Mouse (Mus musculus): ENCODE results near the gene Erg. TPM values are rescaled to one million over a fixed set of nuclear protein-coding genes. Genes with fewer than 3 reads are reported as not detected.
A peak's percentile ranks its signal among the peaks of the same experiment; 100 is the strongest.

Erg gene
- total RNA-seq, 2 experiments from 2014 or later, result 6.8 to 9.2 TPM

DNA sequence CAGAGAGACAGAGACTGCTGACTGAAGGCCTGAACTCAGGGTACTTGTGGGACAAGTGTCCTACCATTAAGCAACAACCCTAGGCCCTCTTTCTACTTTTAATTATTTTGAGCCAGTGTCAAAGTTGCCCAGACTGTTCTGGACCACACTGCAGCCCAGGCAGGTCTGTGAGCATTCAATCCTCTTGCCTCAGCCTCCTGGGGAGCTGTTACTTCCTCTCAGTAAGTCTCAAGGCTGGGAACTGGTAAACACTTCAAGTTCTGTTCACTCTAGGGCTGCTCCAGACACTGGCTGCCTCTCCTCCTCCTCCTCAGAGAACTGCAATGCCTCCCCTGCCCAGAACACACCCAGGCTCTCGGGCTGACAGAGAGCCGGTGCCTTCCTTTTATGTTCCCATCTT is 140.0 kb downstream of the Erg start:
- DNase-seq (ENCODE audit: low spot score), result no peak

- DNase-seq (ENCODE audit: low spot score), result no peak
Measured at GRCm38 (mm10) chr16:95442023-95442422, 144.4 kb downstream of the Erg start.

- DNase-seq (ENCODE audit: low spot score), result no peak
Measured at GRCm38 (mm10) chr16:95441179-95441578, 145.2 kb downstream of the Erg start.

DNA sequence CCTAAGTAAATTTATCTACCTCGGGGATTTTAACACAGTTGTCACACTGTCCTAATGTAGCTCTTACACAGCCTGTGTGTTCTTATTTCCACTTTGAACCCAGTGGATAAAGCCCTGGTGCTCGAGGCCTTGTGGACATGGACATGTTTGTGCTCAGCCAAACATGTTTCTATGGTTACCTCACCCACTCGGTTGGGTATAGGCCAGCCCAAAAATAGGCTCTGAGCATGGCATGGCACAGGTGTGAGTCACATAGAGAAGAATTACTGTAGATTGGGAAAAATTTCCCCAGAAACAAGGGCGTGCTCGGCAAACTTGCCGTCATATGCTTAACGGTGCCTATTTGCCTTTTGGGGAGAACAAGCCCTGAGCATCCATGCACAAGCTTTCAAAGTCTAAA is 146.1 kb downstream of the Erg start:
- DNase-seq (ENCODE audit: low spot score), result no peak

DNA sequence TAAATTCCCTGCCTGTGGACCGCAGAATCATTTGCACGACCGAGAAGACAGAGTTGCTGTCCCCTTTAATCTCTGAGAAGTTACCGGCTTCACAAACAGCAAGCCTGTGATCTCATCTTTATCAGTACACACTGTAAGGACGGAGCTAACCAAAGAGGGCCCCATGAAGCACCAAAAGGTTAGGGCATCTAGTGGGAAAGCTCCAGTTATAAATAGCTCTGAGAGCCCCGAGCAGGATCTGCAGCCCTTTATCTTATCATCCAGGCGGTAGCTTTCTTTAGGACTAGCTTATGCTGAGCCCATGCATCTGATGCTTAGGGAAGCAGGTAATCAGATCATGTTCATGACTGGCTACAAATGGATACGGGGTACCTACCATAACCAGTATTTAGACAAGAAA is 146.6 kb downstream of the Erg start:
- no peak for DNase-seq (ENCODE audit: low spot score)

GRCm38 (mm10) chr16:95438848-95439540 is 147.4 kb downstream of the Erg start:
- DNase-seq (ENCODE audit: low spot score), result peak; percentile 38

- DNase-seq (ENCODE audit: low spot score), result no peak
Measured at GRCm38 (mm10) chr16:95436611-95437010, 149.8 kb downstream of the Erg start.

DNA sequence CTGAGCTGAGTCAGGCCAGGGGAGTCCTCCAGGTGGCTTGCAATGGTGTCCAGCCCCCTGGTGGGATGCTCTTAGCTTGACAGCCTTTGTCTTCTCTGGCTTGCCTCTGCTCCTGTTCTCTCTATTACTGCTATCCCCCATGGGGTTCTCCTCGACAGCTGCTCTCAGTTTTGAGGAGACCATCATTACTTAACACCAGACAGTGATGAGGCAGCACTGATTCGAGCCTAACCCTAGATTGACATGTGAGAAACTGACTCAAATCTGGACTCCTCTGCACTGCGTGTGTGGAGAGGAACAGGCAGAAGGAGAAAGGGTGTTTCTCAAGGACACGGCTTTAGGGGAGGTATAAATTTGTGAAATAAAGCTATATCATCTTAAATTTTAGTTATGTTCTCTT is 150.3 kb downstream of the Erg start:
- no peak for DNase-seq (ENCODE audit: low spot score)

DNA sequence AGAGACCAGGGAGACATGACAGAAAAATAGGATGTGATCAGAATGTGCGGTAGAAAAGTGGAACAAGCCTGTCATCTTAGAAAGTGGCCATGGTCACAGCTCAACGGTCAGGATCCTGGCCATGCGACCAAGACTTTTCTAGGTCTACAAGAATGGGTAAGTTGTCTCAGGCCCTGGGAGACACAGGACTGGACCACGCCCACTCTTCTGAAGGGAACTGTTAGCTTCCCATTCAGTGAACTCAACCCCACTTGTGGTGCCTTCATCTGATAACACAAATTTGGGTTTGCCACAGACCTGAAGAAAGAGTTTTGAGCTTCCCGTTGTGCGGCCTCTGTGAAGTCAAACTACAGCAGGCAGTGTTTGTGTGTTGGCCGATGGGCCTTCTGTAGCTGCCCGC is 152.0 kb downstream of the Erg start:
- DNase-seq (ENCODE audit: low spot score), result no peak

DNA sequence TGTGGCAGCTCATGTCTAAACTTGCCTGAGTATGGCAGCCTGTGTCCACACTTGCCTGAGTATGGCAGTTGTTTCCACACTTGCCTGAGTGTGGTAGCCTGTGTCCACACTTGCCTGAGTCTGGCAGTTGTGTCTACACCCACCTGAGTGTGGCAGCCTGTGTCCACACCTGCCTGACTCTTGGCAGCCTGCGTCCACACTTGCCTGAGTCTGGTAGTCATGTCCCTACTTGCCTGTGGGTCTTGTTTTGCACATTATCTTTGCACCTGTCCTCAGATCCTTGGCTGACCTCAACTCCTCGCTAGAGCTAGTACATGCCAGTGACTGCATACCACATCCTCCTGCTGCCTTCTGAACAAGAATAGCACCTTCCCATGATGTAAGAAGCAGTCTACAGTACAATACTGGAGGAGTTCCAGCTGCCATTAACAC is 153.8 kb downstream of the Erg start:
- peak; percentile 21 for DNase-seq (ENCODE audit: low spot score)

GRCm38 (mm10) chr16:95429851-95430250 is 156.5 kb downstream of the Erg start:
- no peak for DNase-seq (ENCODE audit: low spot score)

- no peak for DNase-seq (ENCODE audit: low spot score)
Measured at GRCm38 (mm10) chr16:95428239-95428638, 158.2 kb downstream of the Erg start.

GRCm38 (mm10) chr16:95427512-95427911 is 158.9 kb downstream of the Erg start:
- no peak for DNase-seq (ENCODE audit: low spot score)

DNA sequence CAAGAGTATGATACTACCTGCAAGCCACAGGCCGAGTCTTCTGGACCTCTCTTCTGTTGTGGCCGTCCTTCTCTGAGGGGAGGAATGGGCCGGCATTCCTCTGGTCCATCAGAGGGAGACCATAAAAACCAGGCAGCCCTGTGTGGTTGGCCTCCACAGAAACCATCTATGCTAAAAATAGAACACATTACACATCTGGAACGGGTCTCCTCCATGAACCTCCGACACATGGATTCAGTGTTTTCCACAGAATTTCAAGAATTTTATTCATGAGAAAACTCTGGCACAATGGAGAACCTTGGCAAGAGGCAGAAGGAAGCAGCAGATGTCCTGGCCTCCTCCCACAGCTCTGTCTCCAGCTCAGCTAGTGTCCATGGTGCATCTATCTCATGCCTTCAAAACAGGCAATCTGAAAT is 163.7 kb downstream of the Erg start:
- no peak for DNase-seq (ENCODE audit: low spot score)

- no peak for DNase-seq (ENCODE audit: low spot score)
Measured at GRCm38 (mm10) chr16:95421235-95421886, 165.0 kb downstream of the Erg start.

DNA sequence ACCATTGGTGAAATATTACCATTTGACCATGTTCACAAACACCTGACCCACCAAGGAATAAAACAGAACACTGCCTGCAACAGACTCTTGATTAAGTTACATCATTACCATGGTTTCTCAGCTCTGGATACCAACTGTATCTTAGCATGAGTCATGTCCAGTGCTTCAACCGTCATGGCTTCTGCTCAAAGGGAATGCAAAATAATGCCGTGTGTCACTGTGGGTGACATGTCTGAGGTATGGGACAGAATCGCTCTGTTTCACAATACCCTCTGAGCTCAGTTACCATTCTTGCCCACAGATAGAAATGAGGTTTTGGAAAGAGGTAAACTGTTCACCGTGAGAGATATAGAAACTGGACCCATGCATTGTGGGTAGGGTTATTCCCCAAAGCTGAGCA is 170.5 kb downstream of the Erg start:
- no peak for DNase-seq (ENCODE audit: low spot score)

DNA sequence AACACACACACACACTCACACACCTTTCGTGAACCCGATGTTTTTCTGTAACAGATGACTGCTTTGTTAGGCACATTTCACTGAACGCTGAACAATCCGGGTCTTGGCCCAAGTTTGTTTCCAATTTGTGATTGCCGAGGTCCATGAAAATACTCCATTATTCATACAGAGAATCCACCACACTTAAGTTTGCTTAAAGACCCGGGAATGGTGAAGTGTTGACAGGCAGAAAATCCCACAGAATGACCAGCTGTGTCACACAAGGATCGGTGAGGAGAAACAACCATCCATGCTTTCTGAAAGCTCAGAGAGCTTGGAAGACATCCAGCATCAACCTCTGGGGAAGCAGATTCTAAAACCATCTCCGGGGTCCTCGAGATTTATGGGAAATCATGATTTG is 171.0 kb downstream of the Erg start:
- no peak for DNase-seq (ENCODE audit: low spot score)

DNA sequence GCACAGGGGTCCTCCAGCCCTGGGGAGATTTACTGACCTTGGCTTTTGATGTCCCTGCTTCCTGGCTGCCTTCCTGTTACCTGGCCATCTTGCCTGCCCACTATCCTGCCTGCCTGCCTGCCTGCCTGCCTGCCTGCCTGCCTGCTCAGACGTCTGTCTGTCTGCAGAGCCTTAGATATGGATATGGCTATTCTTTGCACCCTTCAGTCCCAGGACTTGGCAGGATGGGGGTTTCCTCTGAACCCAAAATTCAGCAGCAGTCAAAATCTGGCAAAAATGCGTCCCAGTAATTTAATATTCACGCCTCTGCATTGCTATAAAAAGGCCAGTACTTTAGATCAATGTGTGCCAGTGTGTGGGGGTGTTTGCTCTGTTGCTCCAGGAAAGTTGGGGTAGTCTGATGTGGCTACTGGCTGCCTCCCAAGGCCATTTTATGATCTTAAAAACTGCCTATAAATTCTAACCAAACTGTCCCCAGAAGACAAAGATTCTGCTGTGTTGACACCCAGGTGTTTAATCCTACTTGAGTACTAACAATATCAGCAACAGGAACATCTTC is 172.9 kb downstream of the Erg start:
- no peak for DNase-seq (ENCODE audit: low spot score)

GRCm38 (mm10) chr16:95408096-95408495 is 178.3 kb downstream of the Erg start:
- DNase-seq (ENCODE audit: low spot score), result no peak

- peak; percentile 15 for DNase-seq (ENCODE audit: low spot score)
Measured at GRCm38 (mm10) chr16:95405496-95405895, 180.9 kb downstream of the Erg start.

DNA sequence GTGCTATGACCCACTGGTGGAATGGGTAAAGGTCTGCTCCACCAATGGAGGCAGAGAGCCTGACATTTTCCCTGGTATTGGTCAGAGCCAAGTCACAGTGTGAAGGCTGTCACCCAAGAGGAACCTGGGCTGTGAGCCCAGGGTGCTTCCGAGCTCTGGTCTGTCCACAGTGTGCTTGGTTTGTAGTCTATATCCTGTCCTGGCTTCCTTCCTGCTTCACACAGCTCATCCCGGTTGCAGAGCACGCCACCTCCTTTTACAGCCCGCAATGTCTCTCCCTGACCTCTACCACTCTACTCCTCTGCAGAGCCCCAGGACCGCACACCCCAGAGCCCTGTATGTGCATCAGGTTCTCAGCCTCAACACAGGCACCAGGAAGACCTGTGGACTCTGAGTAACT is 182.9 kb downstream of the Erg start:
- DNase-seq (ENCODE audit: low spot score), result peak; percentile 39

DNA sequence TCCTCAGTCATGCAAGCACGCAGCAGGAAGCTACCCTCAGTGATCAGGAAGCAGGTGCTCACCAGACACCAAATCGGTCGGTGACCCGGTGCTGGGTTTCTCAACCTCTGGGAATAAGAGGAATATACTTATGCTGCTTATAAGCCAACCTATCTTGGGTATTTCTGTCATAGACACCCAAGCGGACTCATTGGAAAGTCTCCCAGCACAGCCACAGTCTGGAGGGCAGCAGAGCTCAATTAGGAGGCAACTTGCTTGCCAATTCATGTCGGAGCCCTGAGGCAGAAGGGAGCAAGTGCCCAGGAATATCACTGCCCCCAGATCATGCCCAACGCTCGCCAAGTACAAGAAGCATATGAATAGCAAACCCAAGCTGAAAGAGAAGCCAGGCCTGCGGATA is 184.5 kb downstream of the Erg start:
- peak; percentile 64 for DNase-seq (ENCODE audit: low spot score)

DNA sequence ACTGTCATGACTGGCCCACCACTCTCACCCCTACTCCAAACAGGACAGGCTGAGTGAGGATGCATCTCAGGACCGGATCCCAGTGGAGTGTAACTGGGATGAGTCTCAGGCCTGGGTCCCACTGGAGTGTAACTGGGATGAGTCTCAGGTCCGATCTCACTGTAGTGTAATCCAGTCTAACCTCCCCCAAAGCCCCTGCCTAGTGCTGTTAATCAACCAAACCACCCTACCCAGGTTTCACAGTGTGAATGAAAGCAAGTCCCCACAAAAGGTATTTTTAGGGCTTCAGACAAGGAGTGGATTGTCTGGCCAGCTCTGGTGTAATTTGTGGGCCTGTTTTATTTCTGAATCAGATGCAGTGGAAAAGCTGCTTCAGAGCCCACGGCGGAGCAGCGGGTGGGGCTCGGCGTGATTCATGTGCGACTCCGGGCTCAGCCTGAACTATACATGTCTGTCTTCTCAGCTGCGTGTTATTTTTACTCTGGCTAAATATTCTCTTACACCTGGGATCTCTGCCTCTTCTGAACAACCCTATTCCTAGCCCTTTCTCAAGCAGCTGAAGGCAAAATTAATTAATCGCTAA is 187.5 kb downstream of the Erg start:
- DNase-seq (ENCODE audit: low spot score), result no peak
